Mouse (Mus musculus): ENCODE results near the gene Tescl.

The Tescl gene

DNA sequence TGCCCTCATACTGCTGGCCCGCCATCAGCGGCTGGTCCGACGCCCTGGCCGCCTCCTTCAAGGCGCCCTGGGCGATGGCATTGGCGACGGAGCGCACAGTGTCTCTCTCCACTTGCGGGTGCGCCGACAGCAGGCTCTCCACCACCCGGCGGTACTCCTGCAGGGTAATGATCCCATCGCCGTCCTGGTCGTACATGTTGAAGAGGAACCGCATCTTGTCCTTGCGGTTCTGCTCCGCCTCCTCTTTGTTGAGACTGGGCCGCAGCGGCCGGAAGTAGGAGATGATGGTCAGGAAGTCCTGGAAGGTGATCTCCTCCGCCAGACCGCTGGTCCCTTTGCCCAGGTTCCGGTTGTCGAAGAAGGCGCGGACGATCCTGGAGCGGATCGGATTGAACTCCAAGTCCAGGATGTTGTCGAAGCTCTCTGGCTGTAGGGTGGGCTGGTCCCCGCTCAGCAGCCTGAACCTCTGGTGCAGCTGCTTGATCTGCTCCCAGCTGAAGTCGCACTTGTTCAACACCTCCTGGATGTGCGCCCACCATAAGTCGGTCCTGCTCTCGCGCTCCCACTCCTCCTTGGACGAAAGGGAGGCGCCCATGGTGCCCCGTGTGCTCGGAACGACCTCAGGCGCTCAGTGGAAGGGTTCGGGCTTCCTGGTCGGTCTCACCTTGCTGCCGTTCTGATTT, at the start of gene Tescl:
Tescl (minus strand) TSS at position 633 of the 683 bp plus-strand sequence.
- DNase-seq, result no peak

DNA sequence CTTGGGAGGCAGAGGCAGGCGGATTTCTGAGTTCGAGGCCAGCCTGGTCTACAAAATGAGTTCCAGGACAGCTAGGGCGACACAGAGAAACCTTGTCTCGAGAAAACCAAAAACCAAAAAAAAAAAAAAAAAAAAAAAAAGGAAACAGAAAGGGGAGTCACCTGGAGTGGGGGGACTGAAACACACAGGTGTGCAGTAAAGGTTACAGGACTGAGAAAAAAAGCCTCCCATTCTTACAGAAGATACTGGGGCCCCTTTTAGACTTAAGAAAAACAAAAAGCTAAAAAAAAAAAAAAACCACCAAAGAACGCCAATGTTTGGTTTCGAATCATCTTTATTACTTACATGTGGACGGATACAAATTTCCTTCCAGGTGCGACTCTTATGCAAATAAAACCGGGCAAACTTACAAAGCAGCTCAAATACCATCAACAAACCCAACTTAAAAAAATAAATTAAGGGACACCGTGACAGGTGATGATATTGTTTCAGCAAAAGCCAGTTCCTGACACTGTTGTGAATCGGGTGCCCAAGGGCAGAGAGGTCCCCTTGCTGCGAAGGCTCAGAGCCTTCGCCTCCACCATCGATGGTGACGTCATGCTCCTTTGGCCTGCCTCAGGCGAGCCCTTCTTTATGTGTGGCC, 49.1 kb upstream of the Tescl start:
- no peak for DNase-seq

DNA sequence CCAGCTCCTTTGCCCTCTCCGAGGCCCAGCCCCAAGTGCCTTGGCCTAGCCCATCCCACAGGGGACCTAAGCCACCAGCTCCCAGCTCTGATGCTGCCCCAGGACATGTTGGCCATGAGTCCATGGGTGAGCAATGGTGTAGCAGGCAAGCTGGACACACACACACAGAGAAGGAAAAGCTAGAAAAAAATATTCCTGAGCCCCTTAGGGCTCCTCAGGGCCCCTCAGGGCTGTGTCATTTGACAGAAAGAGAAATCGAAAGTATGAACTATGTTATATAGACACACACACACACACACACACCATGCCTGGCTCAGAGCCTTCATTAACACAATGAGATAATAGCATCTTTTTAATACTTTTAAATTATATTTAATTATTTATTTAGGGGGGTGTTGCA, 46.6 kb upstream of the Tescl start:
- DNase-seq, result no peak

DNA sequence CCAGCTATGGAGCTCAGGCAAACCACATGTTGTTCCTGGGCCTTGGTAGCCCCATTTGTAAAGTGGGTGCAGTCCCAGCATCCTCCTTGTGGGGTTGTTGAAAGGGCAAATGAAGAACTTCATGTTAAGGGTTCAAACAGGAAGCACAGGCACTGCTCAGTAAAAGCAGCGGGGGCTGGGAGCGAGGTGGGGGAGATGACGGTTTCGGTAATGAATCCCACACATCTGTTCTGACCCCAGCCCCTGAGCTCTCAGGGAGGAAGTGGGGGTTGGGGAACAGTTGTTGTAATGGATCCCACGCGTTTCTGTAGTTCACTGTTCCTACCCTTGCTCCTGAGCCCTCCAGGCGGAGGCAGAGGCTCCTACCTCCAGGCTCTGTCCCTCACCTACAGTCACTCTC, 46.2 kb upstream of the Tescl start:
- no peak for DNase-seq

DNA sequence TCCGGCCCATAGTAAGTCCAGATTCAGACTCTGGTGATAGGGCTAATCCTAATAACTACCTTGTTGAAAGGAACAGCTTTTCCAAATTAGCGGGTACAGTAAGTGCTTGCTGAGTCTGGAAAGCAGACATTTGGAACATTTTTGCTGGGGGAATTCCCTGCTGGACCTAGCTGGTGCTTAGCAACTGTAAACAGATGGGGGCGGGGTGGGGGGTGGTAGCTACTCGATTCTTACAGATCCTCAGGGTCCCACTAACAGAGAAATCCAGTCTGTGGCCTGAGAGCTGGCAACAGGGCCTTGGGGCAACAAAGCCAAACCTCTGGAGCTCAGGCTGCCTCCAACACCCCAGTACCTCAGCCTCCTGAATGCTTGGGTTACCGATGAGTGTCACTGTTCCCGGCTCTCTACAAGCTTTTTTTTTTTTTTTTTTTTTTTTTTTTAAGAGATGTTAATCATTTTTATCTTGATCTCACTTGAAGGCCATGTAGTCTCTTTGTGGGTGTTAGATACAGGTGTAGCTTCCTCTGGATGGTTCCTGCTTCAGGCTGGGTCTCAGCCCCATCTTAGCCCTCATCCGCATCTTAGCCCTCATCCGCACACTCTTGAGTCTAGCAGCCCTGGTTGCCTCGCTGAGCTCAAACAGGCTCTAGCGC, 44.4 kb upstream of the Tescl start:
- DNase-seq, result no peak

DNA sequence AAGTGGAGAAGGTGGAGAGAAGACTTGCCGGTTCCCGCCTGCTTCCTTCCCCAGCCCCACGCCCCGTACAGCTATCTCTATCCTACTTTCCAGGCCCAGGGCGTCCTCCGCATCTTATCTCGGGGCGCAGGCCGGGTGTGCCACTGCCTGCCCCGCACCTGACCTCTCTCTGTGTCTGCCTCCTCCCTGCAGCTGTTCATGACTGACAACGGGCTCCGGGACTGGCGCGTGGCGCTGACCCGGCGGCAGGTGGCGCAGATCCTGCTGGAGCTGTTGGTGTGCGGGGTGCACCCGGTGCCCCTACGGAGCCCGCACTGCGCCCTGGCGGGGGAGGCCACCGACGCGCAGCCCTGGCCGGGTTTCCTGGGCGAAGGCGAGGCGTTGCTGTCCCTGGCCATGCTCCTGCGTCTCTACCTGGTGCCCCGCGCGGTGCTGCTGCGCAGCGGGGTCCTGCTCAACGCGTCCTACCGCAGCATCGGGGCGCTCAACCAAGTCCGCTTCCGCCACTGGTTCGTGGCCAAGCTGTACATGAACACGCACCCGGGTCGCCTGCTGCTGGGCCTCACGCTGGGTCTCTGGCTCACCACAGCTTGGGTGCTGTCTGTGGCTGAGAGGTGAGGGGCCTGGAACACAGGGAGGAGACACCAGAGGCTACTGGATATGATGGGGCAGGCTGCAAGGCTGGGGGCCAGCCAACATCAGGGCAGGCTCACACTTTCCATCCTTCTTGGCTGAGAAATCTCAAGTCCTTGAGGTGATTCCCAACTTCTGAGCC, 43.5 kb upstream of the Tescl start:
- no peak for DNase-seq

DNA sequence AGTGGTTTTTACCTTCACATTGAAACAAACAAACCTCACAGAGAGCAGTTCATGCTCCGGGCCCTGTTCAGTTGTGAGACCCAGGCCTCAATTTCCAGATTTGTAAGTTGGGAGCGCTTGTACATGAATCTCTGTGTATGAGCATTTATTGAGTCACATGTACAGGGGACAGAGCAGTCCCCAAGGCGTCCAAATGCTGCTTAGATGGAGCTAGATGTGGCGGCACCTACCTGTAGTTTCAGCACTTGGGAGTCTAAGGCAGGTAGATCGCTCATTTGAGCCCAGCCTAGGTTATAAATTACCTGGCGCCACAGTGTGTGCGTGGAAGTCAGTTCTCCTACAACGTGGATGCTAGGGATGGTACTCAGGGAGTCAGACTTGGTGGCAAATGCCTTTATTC, 42.7 kb upstream of the Tescl start:
- DNase-seq, result no peak

DNA sequence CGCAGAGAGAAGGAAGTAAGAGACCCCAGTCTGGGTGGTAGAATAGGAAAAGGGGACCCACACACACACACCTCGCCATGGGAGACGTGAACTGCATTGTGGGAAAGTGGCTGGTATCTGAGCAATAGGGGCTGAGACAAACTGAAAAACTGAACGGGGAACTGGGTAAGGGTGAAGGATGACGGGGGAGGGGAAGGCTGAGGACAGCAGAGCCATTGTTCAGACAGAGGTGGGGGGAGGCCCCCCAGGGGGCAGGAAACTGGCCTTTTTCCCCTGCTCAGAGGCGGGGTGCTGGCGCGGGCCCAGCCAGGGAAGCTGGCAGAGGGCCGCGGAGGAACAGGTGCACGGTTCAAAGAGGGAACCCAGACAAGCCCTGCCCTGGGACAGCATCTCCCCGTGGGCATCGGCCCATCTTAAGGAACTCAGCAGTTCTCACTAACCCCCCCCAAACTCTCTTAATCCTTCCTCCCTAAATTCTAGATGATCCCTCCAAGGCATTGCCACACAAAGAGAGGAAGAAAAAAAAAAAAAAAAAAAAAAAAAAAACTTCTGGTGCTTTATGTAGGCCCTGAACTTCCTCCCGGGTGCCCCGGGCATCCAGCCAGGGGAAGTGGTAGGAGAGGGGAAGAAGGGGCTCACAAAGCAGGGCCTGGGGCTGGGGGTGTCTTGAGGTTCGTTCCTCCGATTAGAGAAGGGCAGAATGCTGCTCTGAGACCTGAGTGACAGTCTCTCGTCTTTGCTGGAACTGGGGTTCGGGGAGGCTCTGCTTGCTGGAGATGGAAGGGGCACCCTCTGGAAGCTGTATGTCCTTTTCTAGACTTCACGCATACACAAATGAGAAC, 40.0 kb upstream of the Tescl start:
- DNase-seq, result no peak

DNA sequence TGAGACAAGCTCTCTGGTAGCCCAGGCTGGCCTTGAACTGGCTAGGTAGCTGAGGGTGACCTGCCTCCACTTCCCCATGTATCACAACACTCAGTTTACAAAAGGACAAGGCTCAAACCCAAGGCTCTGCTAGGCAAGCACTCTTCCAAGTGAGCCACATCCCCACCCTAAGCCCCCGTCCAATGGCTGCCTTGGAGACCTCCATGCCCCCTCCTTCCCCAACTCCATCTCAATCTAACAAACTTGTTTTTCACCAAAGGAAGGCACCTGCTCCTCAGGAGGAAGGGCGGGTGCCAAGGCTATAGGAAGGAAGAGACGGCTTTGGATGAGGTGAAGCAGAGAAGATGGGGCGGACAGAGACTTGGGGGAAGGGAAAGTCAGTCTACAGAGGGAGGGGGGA, 39.0 kb upstream of the Tescl start:
- no peak for DNase-seq

DNA sequence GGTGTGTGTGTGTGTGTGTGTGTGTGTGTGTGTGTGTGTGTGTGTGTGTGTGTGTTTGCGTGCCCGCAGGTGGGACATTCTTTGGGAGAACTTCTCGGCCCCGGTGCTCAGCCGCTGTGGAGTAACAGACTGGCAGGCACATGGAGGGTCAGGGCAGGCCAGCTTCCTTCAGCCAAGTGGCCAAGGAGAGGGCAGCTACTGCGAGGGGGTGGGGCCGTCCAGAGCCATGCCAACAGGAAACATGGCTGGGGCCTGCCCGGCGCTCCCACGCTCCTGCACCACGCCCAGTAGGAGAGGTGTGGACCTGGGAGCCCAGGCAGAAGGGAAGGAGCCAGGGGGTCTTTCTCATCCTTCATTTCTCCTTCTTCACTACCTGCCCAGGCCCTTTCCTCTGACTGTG, 38.6 kb upstream of the Tescl start:
- no peak for DNase-seq

DNA sequence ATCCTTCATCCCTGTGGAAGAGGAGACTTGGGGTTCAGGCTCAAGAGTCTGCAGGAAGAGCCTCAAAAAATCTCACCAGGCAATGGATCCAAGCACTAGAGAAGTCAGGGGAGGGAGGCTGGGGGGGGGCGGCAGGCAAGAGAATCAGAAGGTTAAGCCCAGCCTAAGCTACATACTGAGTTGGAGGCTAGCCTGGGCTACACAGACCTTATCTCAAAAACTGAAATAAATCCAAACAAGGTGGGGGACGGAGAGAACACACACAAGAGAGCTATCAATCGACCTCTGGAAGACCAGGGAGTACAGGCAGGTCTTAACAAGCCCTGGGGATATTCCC, 38.0 kb upstream of the Tescl start:
- DNase-seq, result no peak

DNA sequence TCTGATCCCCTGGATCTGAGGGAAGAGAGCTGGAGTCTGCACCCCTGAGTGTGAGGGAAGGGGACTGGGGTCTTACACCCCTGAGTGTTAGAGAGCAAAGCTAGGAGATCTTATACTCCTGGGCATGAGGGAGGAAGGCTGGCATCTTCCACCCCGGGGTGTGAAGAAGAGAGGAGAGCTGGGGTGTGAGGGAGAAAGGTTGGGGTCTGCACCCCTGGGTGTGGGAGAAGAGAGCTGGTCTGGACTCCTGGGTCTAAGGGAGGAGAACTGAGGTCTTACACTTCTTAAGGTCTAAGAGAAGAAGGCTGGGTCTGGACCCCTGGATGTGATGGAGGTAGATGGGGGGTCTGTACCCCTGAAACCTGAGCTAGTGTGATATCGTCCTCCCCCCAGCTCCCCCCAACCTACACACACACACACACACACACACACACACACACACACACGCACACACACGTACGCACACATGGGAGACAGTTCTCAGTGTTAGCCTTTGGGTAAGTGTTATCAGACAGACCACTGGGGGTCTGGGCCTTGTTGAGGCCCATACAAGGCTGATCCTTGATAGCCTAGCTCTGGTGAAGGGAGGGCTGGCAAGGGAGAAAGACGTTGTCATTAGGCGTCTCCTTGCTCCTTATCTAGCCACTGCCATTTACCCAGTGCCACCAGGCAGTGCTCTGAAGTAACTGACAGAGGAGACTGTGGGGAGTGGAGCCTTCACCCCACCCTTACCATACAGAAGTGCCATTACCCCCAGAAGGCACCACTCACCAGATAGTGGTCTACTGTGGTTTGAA, 37.5 kb upstream of the Tescl start:
- no peak for DNase-seq

DNA sequence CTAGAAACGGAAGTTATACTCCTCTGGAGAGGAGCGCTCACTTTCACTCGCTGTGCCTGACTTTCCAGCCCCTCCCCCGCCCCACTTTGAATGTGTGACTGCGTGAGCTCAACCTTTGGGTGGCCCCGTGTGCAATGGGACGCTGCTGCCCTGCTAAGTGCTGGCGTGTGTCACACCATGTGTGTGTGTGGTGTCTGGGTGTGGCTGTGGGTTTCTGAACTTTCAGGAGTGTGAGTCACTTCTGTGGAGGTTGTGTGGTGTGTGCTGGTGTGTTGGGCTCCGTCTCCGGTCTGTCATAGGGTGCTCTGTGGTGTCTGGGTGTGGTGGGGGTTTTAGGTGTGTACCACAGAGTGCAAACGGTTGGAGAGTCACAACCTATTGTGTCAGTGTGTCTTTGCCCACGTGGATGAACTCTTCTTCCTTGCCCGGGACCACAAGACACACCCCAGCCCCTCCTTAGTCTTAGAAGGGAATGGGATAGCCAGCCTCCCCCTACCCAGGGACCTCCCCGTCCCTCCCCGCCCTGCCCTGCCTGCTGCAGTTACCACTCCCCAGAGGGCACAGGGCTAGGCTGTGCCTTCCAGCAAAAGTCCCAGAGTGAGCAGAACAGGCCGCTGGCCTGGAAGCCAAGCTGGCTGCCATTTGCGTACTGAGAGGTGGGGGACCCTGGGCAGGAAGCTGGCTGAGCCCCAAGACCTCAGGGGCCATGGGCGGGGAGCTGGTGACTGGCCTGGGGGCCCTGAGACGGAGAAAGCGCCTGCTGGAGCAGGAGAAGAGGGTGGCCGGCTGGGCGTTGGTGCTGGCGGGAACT, 36.2 kb upstream of the Tescl start, which contains the start of gene Kcnn4:
Kcnn4 (plus strand) TSS at position 533 of the 811 bp plus-strand sequence.
- DNase-seq, result no peak

DNA sequence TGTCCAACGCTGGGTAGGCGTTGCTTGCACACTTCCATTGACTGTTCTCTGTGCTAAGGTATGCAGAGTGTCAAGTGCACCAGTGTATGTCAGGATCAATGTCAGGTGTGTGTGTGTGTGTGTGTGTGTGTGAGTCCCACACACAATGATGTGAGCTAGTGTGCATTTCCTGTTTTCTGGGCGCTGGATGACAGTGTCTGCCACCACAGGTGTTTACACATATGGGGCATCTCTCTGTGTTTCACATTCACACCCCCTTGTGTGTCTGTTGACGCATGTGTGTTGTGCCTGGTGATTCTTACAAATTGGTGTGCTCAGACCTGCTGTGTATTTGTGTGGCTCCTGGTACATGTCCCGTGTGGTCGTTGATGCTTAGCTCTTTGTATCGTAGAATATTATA, 35.2 kb upstream of the Tescl start:
- no peak for DNase-seq

DNA sequence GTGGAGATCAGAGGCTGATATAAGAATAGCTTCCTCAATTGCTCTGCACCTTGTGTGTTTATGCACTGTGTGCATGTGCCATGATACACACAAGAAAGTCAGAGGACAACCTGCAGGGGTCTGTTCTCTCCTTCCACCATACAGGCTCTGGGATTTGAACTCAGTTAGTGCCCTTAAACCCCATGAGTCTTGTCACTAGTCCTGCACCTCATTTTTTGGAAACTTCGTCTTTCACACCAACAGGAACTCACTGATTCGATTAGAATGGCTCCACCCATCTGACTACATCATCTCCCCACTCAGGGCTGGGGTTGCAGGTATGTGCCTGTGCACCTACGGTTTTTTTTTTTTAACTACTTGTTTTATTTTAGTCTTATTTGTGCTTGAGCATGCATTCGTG, 34.5 kb upstream of the Tescl start:
- DNase-seq, result no peak

DNA sequence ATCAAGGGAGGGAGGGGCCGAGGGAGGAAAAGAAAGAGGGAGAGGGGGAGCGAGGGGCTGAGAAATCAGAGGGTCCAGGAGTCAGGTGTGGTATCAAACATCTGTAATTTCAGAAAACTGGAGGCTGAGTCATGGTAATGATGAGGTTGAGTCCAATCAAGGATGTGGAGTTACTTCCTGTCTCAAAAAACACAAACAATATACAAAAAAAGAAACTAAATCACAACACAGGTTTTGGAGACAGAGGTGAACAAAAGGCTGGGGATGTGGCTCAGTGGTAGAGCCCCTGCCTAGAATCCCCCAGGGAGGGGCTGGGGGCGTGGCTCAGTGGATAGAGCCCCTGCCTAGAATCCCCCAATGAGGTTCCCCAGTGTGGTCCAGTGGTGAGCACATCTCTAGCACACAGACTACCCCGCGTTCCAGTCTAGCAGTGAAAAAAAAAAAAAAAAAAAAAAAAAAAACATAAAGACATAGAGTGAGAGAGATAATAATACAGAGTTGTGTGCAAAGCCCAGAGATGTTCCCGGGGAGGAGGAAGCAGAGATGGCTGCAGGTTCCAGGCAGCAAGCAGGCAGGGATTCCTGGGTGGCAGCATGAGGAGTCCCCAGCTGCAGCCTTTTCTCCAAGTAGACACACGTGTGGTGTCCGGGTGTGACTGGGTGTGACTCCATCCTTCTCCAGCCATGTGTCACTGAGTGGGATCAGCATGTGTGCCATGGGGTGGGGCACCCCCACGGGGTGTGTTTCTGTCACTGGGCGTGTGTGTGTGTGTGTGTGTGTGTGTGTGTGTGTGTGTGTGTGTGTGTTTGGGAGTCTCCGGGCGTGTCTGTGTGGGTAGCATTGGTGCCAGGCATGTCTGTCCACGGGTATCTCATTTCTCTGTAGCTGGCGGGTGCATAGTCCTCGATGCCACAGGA, 33.2 kb upstream of the Tescl start:
- no peak for DNase-seq

DNA sequence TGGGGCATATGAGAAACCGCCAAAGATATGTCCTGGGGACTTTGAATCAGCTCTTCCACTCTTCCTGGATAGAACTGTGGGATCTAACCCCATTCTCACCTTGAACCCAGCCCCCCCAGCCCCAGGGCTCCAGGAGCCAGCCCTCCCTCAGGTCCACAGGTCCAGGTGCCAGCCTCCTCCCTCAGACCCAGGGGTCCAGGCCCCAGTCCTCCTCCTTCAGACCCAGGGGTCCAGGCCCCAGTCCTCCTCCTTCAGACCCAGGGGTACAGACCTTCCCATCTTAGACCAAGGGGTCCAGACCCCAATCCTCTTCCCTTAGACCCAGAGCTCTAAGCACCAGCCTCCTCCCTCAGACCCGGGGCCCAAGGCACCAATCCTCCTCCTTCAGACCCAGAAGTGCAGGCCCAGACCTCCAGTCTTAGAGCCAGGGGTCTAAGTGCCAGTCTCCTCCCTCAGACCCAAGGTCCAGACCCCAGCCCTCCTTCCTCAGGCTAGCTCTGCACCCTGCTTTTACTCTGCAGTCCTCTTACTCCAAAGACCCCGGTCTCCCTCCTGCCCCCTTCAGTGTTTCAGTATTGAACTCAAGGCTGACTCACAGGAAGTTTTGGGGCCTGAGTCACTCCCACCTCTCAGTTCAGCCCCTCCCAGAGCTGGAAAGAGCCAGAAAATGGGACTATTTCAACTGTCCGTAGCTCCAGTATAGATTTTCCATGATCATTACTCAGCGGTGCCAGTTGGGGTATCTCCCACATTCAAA, 31.7 kb upstream of the Tescl start:
- no peak for DNase-seq

DNA sequence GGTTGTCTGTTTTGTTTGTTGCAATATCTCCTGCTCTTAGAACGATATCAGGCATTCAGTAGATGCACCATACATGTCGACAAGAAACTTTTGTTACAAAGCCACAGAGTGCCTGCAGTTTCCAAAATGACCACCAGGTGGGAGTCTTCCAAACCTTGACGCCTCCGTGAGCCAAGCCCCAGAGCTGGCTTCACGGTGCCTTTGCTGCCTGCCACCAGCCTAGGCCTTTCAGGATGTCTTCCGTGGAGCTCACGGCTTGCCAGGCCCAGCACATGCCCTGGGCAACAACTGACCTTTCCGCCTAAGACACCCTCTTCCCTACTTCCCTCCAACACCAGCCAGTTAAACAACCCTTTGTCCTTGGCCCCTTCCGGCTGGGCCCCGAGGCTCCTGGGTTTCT, 31.1 kb upstream of the Tescl start:
- DNase-seq, result peak; percentile 50

DNA sequence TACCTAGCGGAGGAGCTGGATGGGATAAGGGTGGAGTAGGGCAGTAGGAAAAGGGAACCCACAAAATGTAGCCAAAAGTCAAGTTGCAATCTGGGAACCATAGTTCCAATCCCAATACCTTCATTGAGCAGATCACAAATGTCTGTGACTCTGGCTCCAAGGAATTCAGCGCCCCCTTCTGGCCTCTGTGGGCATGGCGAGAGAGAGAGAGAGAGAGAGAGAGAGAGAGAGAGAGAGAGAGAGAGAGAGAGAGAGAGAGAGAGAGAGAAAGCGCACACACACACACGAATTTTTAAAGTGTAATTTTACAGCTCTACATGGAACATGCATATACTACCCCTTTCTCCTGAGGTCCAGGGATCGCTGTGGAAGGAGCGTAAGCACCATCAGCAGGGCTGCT, 29.5 kb upstream of the Tescl start:
- no peak for DNase-seq
